Mouse (Mus musculus) ES-Bruce4 (cell line): Measurements from ENCODE around the gene Calr. TPM values are rescaled to one million over a fixed set of nuclear protein-coding genes. Genes with fewer than 3 reads are reported as not detected.

Experiments used
- H3K27ac ChIP-seq: 2 replicates; pipeline ENCODE4 v1.5.1; 2012; ENCODE audit warnings: low read length, inconsistent platforms; ENCODE audit not compliant: insufficient read depth
- H3K27me3 ChIP-seq: 2 replicates; pipeline ENCODE4 v1.6.1; 2012; ENCODE audit warnings: mild to moderate bottlenecking, low read length, inconsistent platforms; ENCODE audit not compliant: control insufficient read depth, poor library complexity, insufficient read depth, severe bottlenecking
- H3K36me3 ChIP-seq: 2 replicates; pipeline ENCODE4 v1.6.1; 2012; ENCODE audit warnings: inconsistent platforms, mild to moderate bottlenecking, low read length, moderate library complexity; ENCODE audit not compliant: control insufficient read depth, poor library complexity, insufficient read depth, severe bottlenecking
- H3K4me1 ChIP-seq: one replicate; pipeline ENCODE4 v1.8.1; 2011; ENCODE audit warnings: low read length; ENCODE audit not compliant: control insufficient read depth, insufficient read depth
- H3K4me3 ChIP-seq: 2 replicates; pipeline ENCODE4 v1.5.1; 2011; ENCODE audit warnings: low read depth, mild to moderate bottlenecking, low read length
- H3K9ac ChIP-seq: 2 replicates; pipeline ENCODE4 v1.6.1; 2012; ENCODE audit warnings: low read depth, mild to moderate bottlenecking, inconsistent platforms; ENCODE audit not compliant: poor library complexity, severe bottlenecking
- H3K9me3 ChIP-seq: replicated peaks from 2 replicates; pipeline ENCODE4 v1.6.1; 2012; ENCODE audit warnings: mild to moderate bottlenecking, low read length, inconsistent platforms; ENCODE audit not compliant: control insufficient read depth, poor library complexity, insufficient read depth, severe bottlenecking
- CTCF ChIP-seq: IDR thresholded peaks from one replicate; pipeline ENCODE4 v1.8.1; 2011; ENCODE audit warnings: low read depth, low read length
- EP300 ChIP-seq: IDR thresholded peaks from 2 replicates; pipeline ENCODE4 v1.6.1; 2011; ENCODE audit warnings: low read depth, low read length; ENCODE audit not compliant: insufficient read depth
- POLR2A ChIP-seq: IDR thresholded peaks from one replicate; pipeline ENCODE4 v1.8.1; 2011; ENCODE audit warnings: low read length; ENCODE audit not compliant: insufficient read depth
- polyA plus RNA-seq: library from polyadenylated mRNA; stranded (reverse); fragments of >200 nt; gene quantifications from 2 replicates; pipeline ENCODE4 v1.2.4, GENCODE M21; 2011; ENCODE audit warnings: low read depth; ENCODE audit not compliant: missing spikeins, insufficient read depth, insufficient read length

Calr gene
- polyA plus RNA-seq, 1 experiment: 546 TPM

DNA sequence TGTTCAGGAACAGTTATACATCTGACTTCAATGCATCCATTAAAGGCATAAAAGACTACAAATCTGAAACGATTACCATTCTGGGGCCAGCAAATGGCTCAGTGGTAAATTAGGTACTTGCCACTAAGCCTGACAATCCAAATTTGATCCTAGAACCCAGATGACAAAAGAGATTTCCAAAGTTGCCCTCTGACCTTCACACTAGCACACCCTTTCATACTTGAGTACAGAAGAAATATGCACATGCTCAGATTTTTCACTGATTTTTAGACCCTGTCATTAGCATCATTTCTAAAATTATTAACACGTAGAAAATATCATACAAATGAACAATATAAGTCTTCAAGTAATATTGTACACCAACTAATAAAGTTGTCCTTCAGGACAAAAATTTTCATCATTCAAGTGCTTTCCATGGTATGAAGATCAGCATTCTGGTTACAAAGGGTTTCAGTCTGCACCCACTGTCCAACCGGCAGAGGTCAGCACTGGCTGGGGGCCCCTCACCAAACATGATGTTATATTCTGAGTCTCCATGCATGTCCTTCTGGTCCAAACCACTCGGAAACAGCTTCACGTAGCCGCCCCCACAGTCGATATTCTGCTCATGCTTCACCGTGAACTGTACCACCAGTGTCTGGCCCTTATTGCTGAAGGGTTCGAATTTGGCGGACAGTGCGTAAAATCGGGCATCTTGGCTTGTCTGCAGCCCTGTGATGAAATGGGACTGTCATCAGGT lies 1.2 kb downstream of the Calr start:
- Histone ChIP-seq H3K27me3 (no peaks in the 10 kb centered on the region), H3K4me3 (peak overlapping the region; percentile 88), H3K9ac (peak overlapping the region; percentile 95), H3K36me3 (peaks cover 42% of the 10 kb centered on the region), H3K9me3 (no peaks in the 10 kb centered on the region), H3K27ac (peak overlapping the region; percentile 5; the same call in 1 of the 2 replicates), H3K4me1 (no peaks in the 10 kb centered on the region)
- TF ChIP-seq EP300: no peak
- no peak for TF ChIP-seq POLR2A
- peak; percentile 40 for TF ChIP-seq CTCF

DNA sequence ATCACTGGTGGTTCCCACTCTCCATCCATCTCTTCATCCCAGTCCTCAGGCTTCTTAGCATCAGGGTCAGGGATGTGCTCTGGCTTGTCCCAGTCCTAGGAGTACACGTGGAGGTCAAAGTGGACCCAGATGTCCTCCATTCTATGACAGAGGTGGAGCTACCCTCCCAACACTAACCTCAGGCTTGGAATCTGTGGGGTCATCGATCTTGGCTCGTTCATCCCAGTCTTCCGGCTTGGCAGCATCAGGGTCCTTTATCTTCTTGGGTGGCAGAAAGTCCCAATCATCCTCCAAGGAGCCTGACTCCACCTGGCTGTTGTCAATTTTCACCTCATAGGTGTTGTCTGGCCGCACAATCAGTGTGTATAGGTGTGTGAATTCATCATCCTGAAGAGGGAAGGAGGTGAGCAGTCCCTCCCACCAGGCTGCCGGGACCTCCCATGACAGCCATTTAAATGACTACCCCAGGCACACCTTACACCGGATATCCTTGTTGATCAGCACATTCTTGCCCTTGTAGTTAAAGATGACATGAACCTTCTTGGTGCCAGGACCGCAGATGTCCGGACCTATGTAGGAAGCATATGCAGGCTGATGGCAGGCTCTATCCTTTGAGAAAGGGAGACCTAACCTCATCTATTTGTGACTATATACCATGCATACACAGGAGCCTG lies 2.2 kb downstream of the Calr start:
- Histone ChIP-seq H3K9ac (peak overlapping the region; percentile 95; the same call in 1 of the 2 replicates), H3K27ac (peak overlapping the region; percentile 47), H3K9me3 (no peaks in the 10 kb centered on the region), H3K27me3 (no peaks in the 10 kb centered on the region), H3K4me1 (no peaks in the 10 kb centered on the region), H3K4me3 (peak overlapping the region; percentile 17; the same call in 1 of the 2 replicates), H3K36me3 (peaks cover 42% of the 10 kb centered on the region)
- TF ChIP-seq CTCF (no peak), POLR2A (no peak), EP300 (no peak)

DNA sequence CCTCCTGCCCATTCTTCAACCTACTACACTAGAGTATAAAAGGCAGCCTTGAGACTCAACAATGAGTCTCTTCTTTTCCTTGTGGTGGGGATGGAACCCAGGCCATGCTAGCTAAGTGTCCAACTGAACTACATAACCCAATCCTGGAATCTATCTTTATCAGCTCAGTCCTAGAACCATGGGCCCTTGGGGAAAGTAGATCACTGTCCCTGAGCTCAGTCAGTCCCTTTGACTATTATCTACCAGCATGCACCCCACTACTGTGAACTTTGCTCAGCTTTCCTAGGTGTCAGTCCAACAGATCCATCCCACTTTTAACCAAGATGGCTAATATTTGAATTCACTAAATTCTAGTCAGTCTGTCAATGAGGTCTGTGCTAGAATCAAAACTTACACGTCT lies 5.2 kb downstream of the Calr start:
- Histone ChIP-seq H3K27me3 (no peaks in the 10 kb centered on the region), H3K4me1 (no peaks in the 10 kb centered on the region), H3K9me3 (no peaks in the 10 kb centered on the region), H3K9ac (no peak overlapping the region), H3K4me3 (no peak overlapping the region), H3K36me3 (peaks cover 61% of the 10 kb centered on the region), H3K27ac (no peak overlapping the region)
- TF ChIP-seq CTCF: no peak
- no peak for TF ChIP-seq POLR2A

DNA sequence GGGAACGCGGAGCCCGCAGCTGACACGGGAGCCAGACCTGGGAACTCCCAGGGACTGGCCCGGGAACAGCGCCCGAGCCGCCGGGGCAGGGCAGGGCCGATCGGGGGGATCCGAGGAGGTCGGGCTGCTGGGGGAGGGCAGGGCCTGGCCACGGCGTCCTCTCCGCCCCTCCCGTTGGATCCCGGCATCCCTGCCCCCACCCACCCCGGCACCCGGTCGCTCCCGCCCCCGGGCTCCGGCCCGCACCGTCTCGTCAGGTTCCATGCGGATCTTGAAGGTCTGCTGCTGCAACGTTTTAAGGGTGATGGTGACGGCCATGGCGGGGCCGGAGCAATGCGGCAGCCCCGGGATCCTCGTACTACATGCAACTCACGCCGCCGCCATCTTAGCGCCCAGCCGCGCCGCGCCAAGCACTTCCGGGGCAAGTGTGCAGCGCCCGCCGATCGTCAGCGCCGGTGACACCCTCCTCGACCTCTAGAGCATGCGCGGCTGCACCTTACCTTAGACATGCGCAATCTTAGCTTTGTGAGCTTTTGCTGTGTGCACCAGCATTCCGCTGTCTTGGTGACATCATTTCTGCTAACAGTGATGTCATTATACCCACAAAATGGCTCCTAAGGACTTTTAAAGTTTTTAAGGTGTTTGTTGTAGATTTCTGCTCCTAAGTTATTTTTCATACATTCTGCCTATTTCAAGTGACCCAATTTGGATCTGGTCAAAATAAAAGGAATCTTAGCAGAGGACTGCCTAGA lies 6.3 kb downstream of the Calr start, which contains the start of gene Rad23a:
Gene Rad23a (minus strand): TSS at position 418 of the 752 bp plus-strand sequence.
- no peak within 1 kb of the TSS for H3K27ac ChIP-seq
- H3K36me3 ChIP-seq: peaks cover 72% of the 10 kb centered on the region
- peak within 1 kb of the TSS; percentile 95 for H3K9ac ChIP-seq
- peak; percentile 17 for TF ChIP-seq POLR2A
- 0 out of 2 replicates have a peak, but pooled peaks have one; percentile 49 for TF ChIP-seq EP300
- no peak for TF ChIP-seq CTCF
- H3K4me3 ChIP-seq: peak within 1 kb of the TSS; percentile 76
- no peaks in the 10 kb centered on the region for H3K9me3 ChIP-seq
- no peaks in the 10 kb centered on the region for H3K27me3 ChIP-seq
- H3K4me1 ChIP-seq: peaks cover 1% of the 10 kb centered on the region

DNA sequence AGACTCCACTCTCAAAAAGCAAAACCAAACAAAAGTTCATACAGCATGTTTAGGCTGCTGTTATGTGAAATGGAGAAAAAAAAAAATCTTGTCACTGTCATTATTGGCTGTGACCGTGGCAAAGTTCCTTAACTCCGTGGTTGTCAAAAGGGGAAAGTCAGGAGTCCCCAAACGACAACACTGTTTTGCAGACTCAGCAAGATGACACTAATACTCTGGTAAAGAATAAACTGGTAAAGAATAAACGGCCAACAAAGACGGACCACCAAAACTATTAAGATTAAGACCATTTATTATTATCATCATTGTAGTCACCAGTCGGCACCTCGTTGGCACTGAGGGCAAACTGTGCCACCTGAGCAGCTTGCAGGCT lies 6.9 kb downstream of the Calr start:
- peak overlapping the region; percentile 76 for H3K4me3 ChIP-seq
- peaks cover 1% of the 10 kb centered on the region for H3K4me1 ChIP-seq
- no peaks in the 10 kb centered on the region for H3K27me3 ChIP-seq
- no peak overlapping the region for H3K27ac ChIP-seq
- H3K36me3 ChIP-seq: peaks cover 72% of the 10 kb centered on the region
- H3K9ac ChIP-seq: peak overlapping the region; percentile 95
- no peaks in the 10 kb centered on the region for H3K9me3 ChIP-seq
- TF ChIP-seq CTCF (no peak), EP300 (no peak), POLR2A (no peak)
